Mouse (Mus musculus) layer of hippocampus, postnatal 36 days (tissue): ENCODE results near the gene Prickle2. TPM values are rescaled to one million over a fixed set of nuclear protein-coding genes. Genes with fewer than 3 reads are reported as not detected.

Experiments used
- DNase-seq, 2 experiments: peaks; one replicate each; pipeline ENCODE4 v3.0.0; 2022
- total RNA-seq, 2 experiments: library from RNA; stranded (reverse); gene quantifications; 2 replicates each; pipeline ENCODE4 v1.2.3; 2021

Prickle2 gene
- total RNA-seq, 2 experiments from 2014 or later = 199 to 212 TPM

GRCm38 (mm10) chr6:92584026-92584425 is 121.9 kb downstream of the Prickle2 start:
- no peak for DNase-seq

GRCm38 (mm10) chr6:92575227-92575626 is 130.7 kb downstream of the Prickle2 start:
- no peak for DNase-seq

- DNase-seq = no peak
Observed at GRCm38 (mm10) chr6:92572139-92572538, 133.8 kb downstream of the Prickle2 start.

GRCm38 (mm10) chr6:92570090-92570489 is 135.9 kb downstream of the Prickle2 start:
- DNase-seq = no peak

- DNase-seq = peak in 1 of 2 experiments; percentile 16
Observed at GRCm38 (mm10) chr6:92569283-92569682, 136.7 kb downstream of the Prickle2 start.

GRCm38 (mm10) chr6:92559261-92559660 is 146.7 kb downstream of the Prickle2 start:
- DNase-seq = no peak

GRCm38 (mm10) chr6:92555675-92556074 is 150.3 kb downstream of the Prickle2 start:
- DNase-seq = no peak

GRCm38 (mm10) chr6:92553086-92553485 is 152.9 kb downstream of the Prickle2 start:
- no peak for DNase-seq

- peak; percentile 40 to 52 for DNase-seq
Observed at GRCm38 (mm10) chr6:92549246-92549645, 156.7 kb downstream of the Prickle2 start.

- no peak for DNase-seq
Observed at GRCm38 (mm10) chr6:92545204-92545603, 160.8 kb downstream of the Prickle2 start.

- no peak for DNase-seq
Observed at GRCm38 (mm10) chr6:92543825-92544224, 162.1 kb downstream of the Prickle2 start.

- no peak for DNase-seq
Observed at GRCm38 (mm10) chr6:92542402-92543101, 163.4 kb downstream of the Prickle2 start.

GRCm38 (mm10) chr6:92534226-92535031 is 171.5 kb downstream of the Prickle2 start:
- peak; percentile 66 to 74 for DNase-seq

GRCm38 (mm10) chr6:92533306-92534063 is 172.5 kb downstream of the Prickle2 start:
- DNase-seq = no peak

GRCm38 (mm10) chr6:92532896-92533295 is 173.1 kb downstream of the Prickle2 start:
- DNase-seq = no peak

GRCm38 (mm10) chr6:92532331-92532730 is 173.6 kb downstream of the Prickle2 start:
- no peak for DNase-seq

GRCm38 (mm10) chr6:92526212-92526611 is 179.7 kb downstream of the Prickle2 start:
- no peak for DNase-seq

- DNase-seq = no peak
Observed at GRCm38 (mm10) chr6:92525646-92526045, 180.3 kb downstream of the Prickle2 start.

GRCm38 (mm10) chr6:92521526-92522075 is 184.4 kb downstream of the Prickle2 start:
- peak; percentile 81 to 84 for DNase-seq

GRCm38 (mm10) chr6:92520088-92520875 is 185.7 kb downstream of the Prickle2 start:
- no peak for DNase-seq

- DNase-seq = no peak
Observed at GRCm38 (mm10) chr6:92518438-92518968, 187.5 kb downstream of the Prickle2 start.
